Mouse (Mus musculus) spleen, embryonic (tissue): Measurements from ENCODE around the gene Glb1.

Experiments
- CTCF ChIA-PET: fragments of 350-600 bp; sonication (Branson Sonifier 250); formaldehyde crosslinking; loops from one replicate; lab custom pipeline; 2022; lab: Charles Lee

Glb1 gene

GRCm38 (mm10) chr9:114442225-114442624 lies 41.3 kb downstream of the Glb1 start:
- CTCF ChIA-PET, result interaction anchor here (1.2 kb wide), 1 partner anchor 9 kb away, joined by 4 read pairs; no protein-coding TSS in a partner anchor

GRCm38 (mm10) chr9:114442893-114443292 lies 42.0 kb downstream of the Glb1 start:
- CTCF ChIA-PET, result interaction anchor here (1.2 kb wide), 1 partner anchor 9 kb away, joined by 4 read pairs; no protein-coding TSS in a partner anchor

- CTCF ChIA-PET, result interaction anchor here (1.2 kb wide), 1 partner anchor 10 kb away, joined by 4 read pairs; no protein-coding TSS in a partner anchor
Measured at GRCm38 (mm10) chr9:114443351-114443750, 42.5 kb downstream of the Glb1 start.

- CTCF ChIA-PET, result no interaction called here
Measured at GRCm38 (mm10) chr9:114446887-114447286, 46.0 kb downstream of the Glb1 start.

- CTCF ChIA-PET, result no interaction called here
Measured at GRCm38 (mm10) chr9:114448700-114449099, 47.8 kb downstream of the Glb1 start.

- CTCF ChIA-PET, result no interaction called here
Measured at GRCm38 (mm10) chr9:114449120-114449754, 48.4 kb downstream of the Glb1 start.

- CTCF ChIA-PET, result no interaction called here
Measured at GRCm38 (mm10) chr9:114451615-114452014, 50.7 kb downstream of the Glb1 start.

- CTCF ChIA-PET, result no interaction called here
Measured at GRCm38 (mm10) chr9:114452418-114452817, 51.5 kb downstream of the Glb1 start.

GRCm38 (mm10) chr9:114455420-114455819 lies 54.5 kb downstream of the Glb1 start:
- CTCF ChIA-PET, result no interaction called here

GRCm38 (mm10) chr9:114458436-114458835 lies 57.6 kb downstream of the Glb1 start:
- CTCF ChIA-PET, result no interaction called here

- CTCF ChIA-PET, result no interaction called here
Measured at GRCm38 (mm10) chr9:114462569-114462968, 61.7 kb downstream of the Glb1 start.

- CTCF ChIA-PET, result no interaction called here
Measured at GRCm38 (mm10) chr9:114465442-114465841, 64.6 kb downstream of the Glb1 start.

GRCm38 (mm10) chr9:114466871-114467270 lies 66.0 kb downstream of the Glb1 start:
- CTCF ChIA-PET, result no interaction called here

- CTCF ChIA-PET, result no interaction called here
Measured at GRCm38 (mm10) chr9:114468217-114468616, 67.3 kb downstream of the Glb1 start.

- CTCF ChIA-PET, result no interaction called here
Measured at GRCm38 (mm10) chr9:114468701-114469100, 67.8 kb downstream of the Glb1 start.

GRCm38 (mm10) chr9:114471892-114472291 lies 71.0 kb downstream of the Glb1 start:
- CTCF ChIA-PET, result no interaction called here

GRCm38 (mm10) chr9:114477019-114477418 lies 76.1 kb downstream of the Glb1 start:
- CTCF ChIA-PET, result no interaction called here

GRCm38 (mm10) chr9:114480940-114481339 lies 80.1 kb downstream of the Glb1 start:
- CTCF ChIA-PET, result no interaction called here

- CTCF ChIA-PET, result no interaction called here
Measured at GRCm38 (mm10) chr9:114484771-114485170, 83.9 kb downstream of the Glb1 start.

GRCm38 (mm10) chr9:114486808-114487207 lies 85.9 kb downstream of the Glb1 start:
- CTCF ChIA-PET, result no interaction called here

GRCm38 (mm10) chr9:114487481-114488258 lies 86.8 kb downstream of the Glb1 start:
- CTCF ChIA-PET, result no interaction called here

GRCm38 (mm10) chr9:114496469-114496868 lies 95.6 kb downstream of the Glb1 start:
- CTCF ChIA-PET, result interaction anchor here (0.7 kb wide), 1 partner anchor 81 kb away, joined by 3 read pairs; no protein-coding TSS in a partner anchor

- CTCF ChIA-PET, result no interaction called here
Measured at GRCm38 (mm10) chr9:114498218-114498617, 97.3 kb downstream of the Glb1 start.
